Mouse (Mus musculus): ENCODE measurements around the gene 5730596B20Rik. TPM values are rescaled to one million over a fixed set of nuclear protein-coding genes. Genes with fewer than 3 reads are reported as not detected.

5730596B20Rik gene
- polyA plus RNA-seq, 1 experiment from 2014 or later = not detected

DNA sequence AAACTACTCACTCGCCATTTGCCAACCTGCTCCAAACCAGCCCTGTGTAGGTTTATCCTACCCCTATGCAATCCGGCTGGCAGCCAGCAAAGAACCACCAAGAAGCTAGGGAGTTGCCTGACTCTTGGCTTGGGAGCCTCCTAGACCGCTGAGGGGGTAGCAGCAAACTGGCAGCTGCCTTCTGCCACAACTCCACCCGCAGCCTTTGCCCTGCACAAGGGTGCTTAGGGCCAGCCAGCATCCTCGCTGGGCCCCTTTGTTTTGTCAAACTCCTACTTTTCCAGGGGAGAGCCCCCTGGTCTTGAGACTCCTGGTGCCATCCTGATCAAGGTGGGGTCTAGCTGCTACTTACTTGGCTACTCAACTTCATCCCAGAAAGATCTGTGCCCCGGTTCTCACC is 7.4 kb downstream of the 5730596B20Rik start:
- Histone ChIP-seq H3K9me3 (ENCODE audit: control insufficient read depth, low read length) (no peaks in the 10 kb centered on the region), H3K36me3 (ENCODE audit: control insufficient read depth, insufficient read depth, low read length) (no peaks in the 10 kb centered on the region), H3K9ac (ENCODE audit: low read length) (no peak overlapping the region), H3K27ac (ENCODE audit: low read depth, low read length) (no peak overlapping the region), H3K4me2 (ENCODE audit: low read depth, low read length, severe bottlenecking) (no peak overlapping the region), H3K4me3 (ENCODE audit: low read depth, low read length) (no peak overlapping the region), H3K4me1 (replicated peaks; ENCODE audit: control insufficient read depth, insufficient read depth, low read length) (no peaks in the 10 kb centered on the region), H3K27me3 (ENCODE audit: control insufficient read depth, insufficient read depth, low read length) (peaks cover 100% of the 10 kb centered on the region)
- WGBS = 3% methylated on average over 6 of the region's 6 CpGs
- ATAC-seq (replicated peaks; ENCODE audit: low FRiP score) (no peak), DNase-seq (ENCODE audit: low spot score) (peak; percentile 47)

GRCm38 (mm10) chr6:52185222-52185621 is 7.9 kb downstream of the 5730596B20Rik start:
- Histone ChIP-seq H3K4me3 (ENCODE audit: low read depth, low read length) (no peak overlapping the region), H3K27me3 (ENCODE audit: control insufficient read depth, insufficient read depth, low read length) (peaks cover 100% of the 10 kb centered on the region), H3K4me2 (ENCODE audit: low read depth, low read length, severe bottlenecking) (no peak overlapping the region), H3K9ac (ENCODE audit: low read length) (no peak overlapping the region), H3K4me1 (replicated peaks; ENCODE audit: control insufficient read depth, insufficient read depth, low read length) (no peaks in the 10 kb centered on the region), H3K9me3 (ENCODE audit: control insufficient read depth, low read length) (no peaks in the 10 kb centered on the region), H3K27ac (ENCODE audit: low read depth, low read length) (no peak overlapping the region), H3K36me3 (ENCODE audit: control insufficient read depth, insufficient read depth, low read length) (no peaks in the 10 kb centered on the region)
- WGBS = 2% methylated on average over 19 of the region's 19 CpGs
- peak; percentile 44 for DNase-seq (ENCODE audit: low spot score)
- no peak for ATAC-seq (replicated peaks; ENCODE audit: low FRiP score)

- Histone ChIP-seq H3K4me3 (ENCODE audit: low read depth, low read length) (no peak overlapping the region), H3K4me1 (replicated peaks; ENCODE audit: control insufficient read depth, insufficient read depth, low read length) (no peaks in the 10 kb centered on the region), H3K4me2 (ENCODE audit: low read depth, low read length, severe bottlenecking) (no peak overlapping the region), H3K36me3 (ENCODE audit: control insufficient read depth, insufficient read depth, low read length) (no peaks in the 10 kb centered on the region), H3K9me3 (ENCODE audit: control insufficient read depth, low read length) (no peaks in the 10 kb centered on the region), H3K9ac (ENCODE audit: low read length) (no peak overlapping the region), H3K27ac (ENCODE audit: low read depth, low read length) (no peak overlapping the region), H3K27me3 (ENCODE audit: control insufficient read depth, insufficient read depth, low read length) (peaks cover 100% of the 10 kb centered on the region)
- 6% methylated on average over 3 of the region's 3 CpGs for WGBS
- peak; percentile 46 for DNase-seq (ENCODE audit: low spot score)
- ATAC-seq (replicated peaks; ENCODE audit: low FRiP score) = no peak
These were observed 8.5 kb downstream of the 5730596B20Rik start for GRCm38 (mm10) chr6:52185834-52186233.

DNA sequence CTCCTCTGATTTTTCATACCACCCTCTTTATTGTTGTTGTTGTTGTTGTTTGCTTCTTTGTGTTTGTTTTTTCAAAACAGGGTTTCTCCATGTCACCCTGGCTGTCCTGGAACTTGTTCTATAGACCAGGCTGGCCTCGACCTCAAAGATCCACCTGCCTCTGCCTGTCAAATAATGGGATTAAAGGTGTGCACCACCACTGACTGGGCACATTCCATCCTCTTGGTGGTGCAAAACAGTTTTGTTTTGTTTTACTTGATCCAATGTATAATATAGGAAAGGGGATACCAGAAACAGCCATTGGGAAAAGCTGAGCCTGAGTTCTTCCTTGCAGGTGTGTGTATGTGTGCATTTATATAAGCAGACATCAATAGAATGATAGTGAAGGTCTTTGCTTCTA is 9.2 kb downstream of the 5730596B20Rik start:
- no peak overlapping the region for H3K4me3 ChIP-seq (ENCODE audit: low read depth, low read length)
- H3K4me2 ChIP-seq (ENCODE audit: low read depth, low read length, severe bottlenecking) = no peak overlapping the region
- no peaks in the 10 kb centered on the region for H3K9me3 ChIP-seq (ENCODE audit: control insufficient read depth, low read length)
- ATAC-seq (replicated peaks; ENCODE audit: low FRiP score) (no peak), DNase-seq (ENCODE audit: low spot score) (peak; percentile 41)
- H3K27me3 ChIP-seq (ENCODE audit: control insufficient read depth, insufficient read depth, low read length) = peaks cover 100% of the 10 kb centered on the region
- 0% methylated on average over 1 of the region's 1 CpGs for WGBS
- H3K9ac ChIP-seq (ENCODE audit: low read length) = no peak overlapping the region
- H3K4me1 ChIP-seq (replicated peaks; ENCODE audit: control insufficient read depth, insufficient read depth, low read length) = peaks cover 4% of the 10 kb centered on the region; the same call in 1 of the 2 replicates
- no peak overlapping the region for H3K27ac ChIP-seq (ENCODE audit: low read depth, low read length)
- H3K36me3 ChIP-seq (ENCODE audit: control insufficient read depth, insufficient read depth, low read length) = no peaks in the 10 kb centered on the region

DNA sequence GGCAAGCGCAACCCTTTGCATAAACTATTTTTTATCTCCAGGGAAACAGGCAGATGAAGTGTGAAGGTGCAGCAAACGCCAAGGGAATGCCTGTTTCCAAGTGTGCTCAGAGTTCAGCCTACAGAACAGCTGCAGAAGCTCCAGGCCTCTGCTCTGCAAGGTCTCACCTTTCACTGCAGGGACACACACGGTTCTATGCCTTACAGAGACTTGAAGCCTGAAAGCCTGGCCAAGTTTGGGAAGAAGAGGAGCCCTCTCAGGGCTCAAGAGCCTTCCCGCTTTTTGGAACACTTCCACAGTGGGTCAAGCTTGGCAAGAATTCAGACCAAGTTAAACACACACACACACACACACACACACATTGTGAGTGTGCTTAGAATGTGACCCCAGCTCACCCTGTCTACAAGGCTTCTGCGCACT is 11.9 kb downstream of the 5730596B20Rik start:
- Histone ChIP-seq H3K27ac (ENCODE audit: low read depth, low read length) (no peak overlapping the region), H3K4me2 (ENCODE audit: low read depth, low read length, severe bottlenecking) (no peak overlapping the region), H3K27me3 (ENCODE audit: control insufficient read depth, insufficient read depth, low read length) (peaks cover 100% of the 10 kb centered on the region), H3K4me1 (replicated peaks; ENCODE audit: control insufficient read depth, insufficient read depth, low read length) (peaks cover 10% of the 10 kb centered on the region; the same call in 1 of the 2 replicates), H3K4me3 (ENCODE audit: low read depth, low read length) (no peak overlapping the region), H3K9me3 (ENCODE audit: control insufficient read depth, low read length) (no peaks in the 10 kb centered on the region), H3K36me3 (ENCODE audit: control insufficient read depth, insufficient read depth, low read length) (no peaks in the 10 kb centered on the region), H3K9ac (ENCODE audit: low read length) (no peak overlapping the region)
- ATAC-seq (replicated peaks; ENCODE audit: low FRiP score) (no peak), DNase-seq (ENCODE audit: low spot score) (peak; percentile 52)
- 7% methylated on average over 5 of the region's 5 CpGs for WGBS

- DNase-seq (ENCODE audit: low spot score) (peak; percentile 54), ATAC-seq (replicated peaks; ENCODE audit: low FRiP score) (no peak)
- Histone ChIP-seq H3K4me1 (replicated peaks; ENCODE audit: control insufficient read depth, insufficient read depth, low read length) (peaks cover 10% of the 10 kb centered on the region; the same call in 1 of the 2 replicates), H3K9ac (ENCODE audit: low read length) (no peak overlapping the region), H3K9me3 (ENCODE audit: control insufficient read depth, low read length) (no peaks in the 10 kb centered on the region), H3K4me2 (ENCODE audit: low read depth, low read length, severe bottlenecking) (no peak overlapping the region), H3K27me3 (ENCODE audit: control insufficient read depth, insufficient read depth, low read length) (peaks cover 100% of the 10 kb centered on the region), H3K36me3 (ENCODE audit: control insufficient read depth, insufficient read depth, low read length) (no peaks in the 10 kb centered on the region), H3K27ac (ENCODE audit: low read depth, low read length) (no peak overlapping the region), H3K4me3 (ENCODE audit: low read depth, low read length) (no peak overlapping the region)
- WGBS = 5% methylated on average over 8 of the region's 8 CpGs
These were observed 12.6 kb downstream of the 5730596B20Rik start for GRCm38 (mm10) chr6:52189909-52190308.

DNA sequence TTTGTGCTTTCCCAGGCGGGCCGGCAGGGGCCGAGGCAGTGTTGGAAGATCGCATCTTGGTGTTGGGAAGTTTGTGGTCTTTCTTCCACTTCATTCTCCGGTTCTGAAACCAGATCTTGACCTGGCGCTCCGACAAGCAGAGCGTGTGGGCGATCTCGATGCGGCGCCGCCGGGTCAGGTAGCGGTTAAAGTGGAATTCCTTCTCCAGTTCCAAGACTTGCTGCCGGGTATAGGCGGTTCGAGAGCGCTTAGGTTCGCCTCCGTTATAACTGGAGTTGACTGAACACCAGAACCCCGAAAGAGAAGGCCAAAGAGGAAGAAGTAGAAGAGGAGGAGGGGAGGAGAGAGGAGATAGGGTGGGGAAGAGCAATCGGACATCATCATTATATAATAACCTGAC is 13.1 kb downstream of the 5730596B20Rik start:
- peaks cover 100% of the 10 kb centered on the region for H3K27me3 ChIP-seq (ENCODE audit: control insufficient read depth, insufficient read depth, low read length)
- no peak overlapping the region for H3K4me2 ChIP-seq (ENCODE audit: low read depth, low read length, severe bottlenecking)
- ATAC-seq (replicated peaks; ENCODE audit: low FRiP score) = no peak
- no peaks in the 10 kb centered on the region for H3K9me3 ChIP-seq (ENCODE audit: control insufficient read depth, low read length)
- H3K4me3 ChIP-seq (ENCODE audit: low read depth, low read length) = no peak overlapping the region
- H3K9ac ChIP-seq (ENCODE audit: low read length) = no peak overlapping the region
- under 1% methylated on average over 23 of the region's 23 CpGs for WGBS
- no peak overlapping the region for H3K27ac ChIP-seq (ENCODE audit: low read depth, low read length)
- H3K36me3 ChIP-seq (ENCODE audit: control insufficient read depth, insufficient read depth, low read length) = no peaks in the 10 kb centered on the region
- no peak for DNase-seq (ENCODE audit: low spot score)
- peaks cover 10% of the 10 kb centered on the region; the same call in 1 of the 2 replicates for H3K4me1 ChIP-seq (replicated peaks; ENCODE audit: control insufficient read depth, insufficient read depth, low read length)

DNA sequence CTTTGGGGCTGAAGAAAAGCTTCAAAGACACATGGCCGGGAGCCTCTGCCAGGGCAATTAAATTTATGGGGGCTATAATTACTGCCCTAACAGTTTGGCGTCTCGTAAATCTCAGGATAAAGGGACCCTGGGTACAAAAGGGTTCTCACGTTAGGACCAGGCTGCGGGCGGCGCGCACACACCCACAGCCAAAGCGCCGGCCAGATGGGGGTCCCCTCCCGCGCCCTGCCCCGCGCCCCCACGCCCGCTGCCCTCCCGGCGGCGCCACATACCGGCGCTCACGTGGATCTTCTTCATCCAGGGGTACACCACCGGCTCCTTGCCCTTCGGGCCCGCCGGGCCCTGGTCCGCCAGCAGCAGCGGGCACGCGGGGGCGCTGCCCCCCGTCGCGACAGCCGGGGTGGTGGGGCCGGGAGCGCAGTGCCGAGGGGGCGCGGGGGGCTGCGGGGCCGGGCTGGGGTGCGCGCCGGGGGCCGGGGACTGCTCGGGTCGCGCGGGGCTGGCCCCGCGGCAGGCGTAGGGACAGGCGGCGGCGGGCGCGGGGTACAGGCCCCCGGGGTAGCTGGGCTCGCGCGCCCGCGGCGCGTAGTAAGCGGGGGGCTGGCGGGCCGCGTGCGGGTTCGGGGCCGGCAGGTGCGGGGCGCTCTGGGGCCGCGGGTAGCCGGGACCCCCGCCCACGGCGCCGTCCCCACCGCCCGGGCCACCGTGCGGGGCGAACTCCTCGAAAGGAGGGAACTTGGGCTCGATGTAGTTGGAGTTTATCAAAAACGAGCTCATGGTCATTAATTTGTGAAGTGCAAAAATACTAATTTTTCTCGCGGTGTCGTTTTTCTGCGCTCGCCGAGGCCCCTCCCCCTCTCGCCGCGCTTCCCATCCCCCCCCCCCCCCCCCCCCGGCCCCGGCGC is 13.9 kb downstream of the 5730596B20Rik start, which contains the start of gene Hoxa4:
Hoxa4 (minus strand) TSS at position 848 of the 905 bp plus-strand sequence.
- H3K27me3 ChIP-seq (ENCODE audit: control insufficient read depth, insufficient read depth, low read length) = peaks cover 100% of the 10 kb centered on the region
- H3K36me3 ChIP-seq (ENCODE audit: control insufficient read depth, insufficient read depth, low read length) = no peaks in the 10 kb centered on the region
- peaks cover 10% of the 10 kb centered on the region; the same call in 1 of the 2 replicates for H3K4me1 ChIP-seq (replicated peaks; ENCODE audit: control insufficient read depth, insufficient read depth, low read length)
- WGBS = under 1% methylated on average over 91 of the region's 102 CpGs
- H3K9me3 ChIP-seq (ENCODE audit: control insufficient read depth, low read length) = no peaks in the 10 kb centered on the region
- ATAC-seq (replicated peaks; ENCODE audit: low FRiP score) = no peak; the same call in 1 of the 2 replicates
- peak; percentile 58 for DNase-seq (ENCODE audit: low spot score)
- peak within 1 kb of the TSS; percentile 32 for H3K4me3 ChIP-seq (ENCODE audit: low read depth, low read length)
- no peak within 1 kb of the TSS; the same call in 1 of the 2 replicates for H3K9ac ChIP-seq (ENCODE audit: low read length)
- peak within 1 kb of the TSS; percentile 79 for H3K4me2 ChIP-seq (ENCODE audit: low read depth, low read length, severe bottlenecking)
- H3K27ac ChIP-seq (ENCODE audit: low read depth, low read length) = no peak within 1 kb of the TSS
